ENCODE assay signal across 10 mouse cellular contexts in the genomic region with DNA sequence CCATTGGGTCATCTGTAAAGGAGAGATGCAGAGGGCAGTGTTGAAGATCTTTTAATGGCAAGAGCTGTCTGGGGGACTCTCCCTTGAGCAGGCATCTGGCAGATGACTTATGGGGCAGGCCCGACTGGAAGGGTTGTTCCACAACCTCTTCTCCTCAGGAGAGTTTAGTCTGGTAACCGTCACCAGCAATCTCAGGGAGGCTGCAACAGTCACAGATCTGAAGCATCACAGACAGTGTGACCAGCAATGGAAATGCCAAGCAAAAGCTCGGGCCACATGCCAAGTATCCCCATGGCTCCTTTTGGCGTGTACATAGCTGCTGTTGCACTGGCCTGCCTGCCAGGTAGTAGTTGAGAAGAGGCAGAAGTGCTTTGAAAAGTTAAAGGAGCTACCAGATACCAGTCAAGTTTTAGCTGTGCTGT. TPM values are rescaled to one million over a fixed set of nuclear protein-coding genes. Genes with fewer than 3 reads are reported as not detected.
DNase-seq lines count a peak whose midpoint lies in the region; ATAC-seq and TF ChIP-seq lines count a peak whose summit lies in the region.
"Had no signal": no experiment of that assay in that cellular context is flagged by ENCODE, and none has a peak within 500 bp of the region (broad histone marks: within the 10 kb centered on the region; RNA-seq: fewer than 3 reads in every experiment).

No protein-coding gene starts in this region.

- no peaks in the 10 kb centered on the region for H3K27me3 ChIP-seq in liver, adult 2 months (ENCODE audit: control insufficient read depth, insufficient read depth, low read length)

- WGBS in liver, adult 2 months: 63% methylated on average over 4 of the region's 4 CpGs

- no peak overlapping the region for H3K4me3 ChIP-seq in liver, adult 2 months (ENCODE audit: insufficient read depth, low read depth, low read length)

- intact Hi-C loops in gastrocnemius, postnatal 14 days (cut with DNase I; ENCODE audit: low total_unique reads): no loop called here

- no peak overlapping the region for H3K9ac ChIP-seq in liver, adult 2 months (ENCODE audit: low read depth, low read length)

- TF ChIP-seq CTCF in liver, adult 2 months (IDR thresholded peaks at IDR 0.05; ENCODE audit: low read depth, low read length): no peak

- ATAC-seq in frontal cortex, adult (ENCODE audit: low TSS enrichment): peak; percentile 21; the same call in 1 of the 2 replicates

- no peak for TF ChIP-seq POLR2A in liver, adult 2 months (IDR thresholded peaks at IDR 0.05; ENCODE audit: extremely low read depth, insufficient read depth, low read length)

- H3K27ac ChIP-seq in liver, adult 2 months (replicated peaks; ENCODE audit: insufficient read depth, low read depth, low read length): no peak overlapping the region

- H3K79me2 ChIP-seq in liver, adult 2 months (ENCODE audit: control insufficient read depth, insufficient read depth, low read length): peaks cover 2% of the 10 kb centered on the region; the same call in 1 of the 2 replicates

- H3K36me3 ChIP-seq in liver, adult 2 months (ENCODE audit: control insufficient read depth, insufficient read depth, low read length): no peaks in the 10 kb centered on the region

- H3K4me1 ChIP-seq in liver, adult 2 months (ENCODE audit: control insufficient read depth, insufficient read depth, low read length): peaks cover 12% of the 10 kb centered on the region

- no peak for DNase-seq in frontal cortex, adult 2 months (ENCODE audit: extremely low spot score in 1 of 2, low spot score in 1 of 2)
- peak; percentile 26 for DNase-seq in 416B (ENCODE audit: low read depth)
- peak; percentile 45 for DNase-seq in cerebellum, adult 8-10 months
- DNase-seq in liver, adult 2 months (ENCODE audit: extremely low read depth, low read depth, low spot score): peak; percentile 36
- no peak for DNase-seq in retina, postnatal 1 day
- DNase-seq in gastrocnemius, postnatal 14 days: no peak
- no peak for DNase-seq in B cell, adult 2 months

RNA-seq across cellular contexts. Expression of gene AA986860, which starts 8.5 kb away (rescaled TPM):
- polyA plus RNA-seq in frontal cortex, adult 2 months (2012; rRNA removed): 2.5 and 2.9 TPM in 2 replicates
- total RNA-seq in liver, adult 2 months (2014; rRNA removed): 0.65 and 0.74 TPM in 2 replicates
- 0.18 and 0.25 TPM in 2 replicates for polyA plus RNA-seq in liver, adult 2 months (2012; rRNA removed)
- total RNA-seq in gastrocnemius, postnatal 14 days (2021): under 1 TPM; 0.44 to 0.49 TPM

RNA-seq across cellular contexts. Expression of gene Pfkfb2, which starts 11.2 kb away (rescaled TPM):
- 49.8 and 54.3 TPM in 2 replicates for polyA plus RNA-seq in frontal cortex, adult 2 months (2012; rRNA removed)
- total RNA-seq in liver, adult 2 months (2014; rRNA removed): 17.8 and 19.5 TPM in 2 replicates
- polyA plus RNA-seq in liver, adult 2 months (2012; rRNA removed): 5.3 and 8.5 TPM in 2 replicates
- total RNA-seq in gastrocnemius, postnatal 14 days (2021): 10 to 100 TPM in 1 of 2 experiments, 1 to 10 TPM in 1; 10.0 to 10.7 TPM

RNA-seq across cellular contexts. Expression of gene Yod1, which starts 23.1 kb away (rescaled TPM):
- 7.8 and 7.9 TPM in 2 replicates for polyA plus RNA-seq in frontal cortex, adult 2 months (2012; rRNA removed)
- 8.9 and 9.0 TPM in 2 replicates for total RNA-seq in liver, adult 2 months (2014; rRNA removed)
- polyA plus RNA-seq in liver, adult 2 months (2012; rRNA removed): 1.3 and 1.4 TPM in 2 replicates
- total RNA-seq in gastrocnemius, postnatal 14 days (2021): 1 to 10 TPM; 3.3 to 3.7 TPM

RNA-seq across cellular contexts. Expression of gene Gm29427, which starts 24.6 kb away (rescaled TPM):
- 0.12 TPM in 1 of 2 replicates, not detected in the other for polyA plus RNA-seq in frontal cortex, adult 2 months (2012; rRNA removed)
- total RNA-seq in liver, adult 2 months (2014; rRNA removed): 0.20 TPM in 1 of 2 replicates, not detected in the other
- not detected in 2 replicates for polyA plus RNA-seq in liver, adult 2 months (2012; rRNA removed)
- total RNA-seq in gastrocnemius, postnatal 14 days (2021): under 1 TPM in 1 of 2 experiments, not detected in 1; 0.16 TPM
- polyA plus RNA-seq: heart, embryonic 14.5 days; neural tube, embryonic 11.5 days had no signal

Comparison
In these comparisons a context has a peak if more than half of its experiments do, and no peak if none do; other contexts are left out.
1. DNase-seq: peak in 416B (single experiment), cerebellum, adult 8-10 months (single experiment) and liver, adult 2 months (single experiment); none in frontal cortex, adult 2 months (0 of 2), retina, postnatal 1 day (single experiment), gastrocnemius, postnatal 14 days (single experiment) and B cell, adult 2 months (0 of 2).